Mouse (Mus musculus) midbrain, embryonic 16.5 days (tissue): ENCODE measurements around the gene Rad23a. TPM values are rescaled to one million over a fixed set of nuclear protein-coding genes. Genes with fewer than 3 reads are reported as not detected.

Experiments used
- ATAC-seq: fragments of 200-750 bp; cut with Nextera tagmentation; 2 replicates; pipeline ENCODE4 v1.8.0; 2017; ENCODE audit warnings: moderate TSS enrichment
- H3K27ac ChIP-seq: fragments of 300-500 bp; sonication (generic); 2 replicates; pipeline ENCODE4 v1.5.1; 2014; ENCODE audit warnings: mild to moderate bottlenecking, low read length, mixed read lengths
- H3K27me3 ChIP-seq: fragments of 300-500 bp; sonication (generic); 2 replicates; pipeline ENCODE4 v1.6.1; 2014; ENCODE audit warnings: low read depth, low read length, mixed read lengths; ENCODE audit not compliant: control insufficient read depth, insufficient read depth
- H3K36me3 ChIP-seq: fragments of 300-500 bp; sonication (generic); 2 replicates; pipeline ENCODE4 v1.6.1; 2014; ENCODE audit warnings: mild to moderate bottlenecking, low read length, moderate library complexity, mixed read lengths; ENCODE audit not compliant: control insufficient read depth, insufficient read depth
- H3K4me1 ChIP-seq: fragments of 300-500 bp; sonication (generic); 2 replicates; pipeline ENCODE4 v1.6.1; 2014; ENCODE audit warnings: mild to moderate bottlenecking, low read length, mixed read lengths; ENCODE audit not compliant: control insufficient read depth, insufficient read depth
- H3K4me2 ChIP-seq: fragments of 300-500 bp; sonication (generic); 2 replicates; pipeline ENCODE4 v1.6.1; 2014; ENCODE audit warnings: mild to moderate bottlenecking, low read length, mixed read lengths
- H3K4me3 ChIP-seq: fragments of 300-500 bp; sonication (generic); 2 replicates; pipeline ENCODE4 v1.5.1; 2014; ENCODE audit warnings: low read depth, mild to moderate bottlenecking, low read length, moderate library complexity, mixed read lengths
- H3K9ac ChIP-seq: fragments of 300-500 bp; sonication (generic); 2 replicates; pipeline ENCODE4 v1.6.1; 2014; ENCODE audit warnings: low read depth, low read length, mixed read lengths
- H3K9me3 ChIP-seq: fragments of 300-500 bp; sonication (generic); replicated peaks from 2 replicates; pipeline ENCODE4 v1.6.1; 2014; ENCODE audit warnings: mild to moderate bottlenecking, low read length, mixed read lengths; ENCODE audit not compliant: control insufficient read depth, poor library complexity, severe bottlenecking
- WGBS: fragments of 180-500 bp; shearing (Covaris S2); extraction: QIAGEN DNeasy Blood & Tissue Kit; methylation state at CpG from one replicate; pipeline ENCODE4 v1.1.7; 2014; 5-methylcytosine and 5-hydroxymethylcytosine counted together
- microRNA-seq: library from miRNA; unstranded; fragments of <30 nt; microRNA quantifications from one replicate; pipeline ENCODE4, GENCODE M21; 2017
- polyA plus RNA-seq: library from polyadenylated mRNA; unstranded; fragments of >200 nt; fragmentation: Nextera tagmentation; extraction: Ambion mirVana; gene quantifications from 2 replicates; pipeline ENCODE4 v1.2.1, GENCODE M21; 2015

Gene Rad23a
- polyA plus RNA-seq, 1 experiment from 2014 or later: 85.6 TPM

DNA sequence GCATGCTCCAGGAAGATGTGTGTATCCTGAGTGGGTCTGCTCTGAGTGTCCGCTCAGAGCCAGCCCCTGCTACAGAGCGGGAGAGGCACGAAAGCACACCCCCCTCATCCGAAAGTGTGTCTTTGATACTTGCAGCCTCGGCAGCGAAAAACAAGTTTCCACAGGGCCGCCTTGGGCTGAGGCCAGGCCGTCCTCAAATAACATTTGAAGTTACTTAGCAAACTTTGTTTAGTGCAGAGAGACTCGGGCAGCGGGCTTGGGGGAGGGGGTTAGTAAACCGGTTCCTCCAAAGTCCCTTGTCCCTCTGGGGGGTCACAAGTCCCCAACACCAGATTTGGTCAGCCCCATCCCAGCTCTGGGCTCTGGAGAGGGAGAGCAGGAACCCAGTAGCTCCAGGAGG is 51.6 kb downstream of the Rad23a start:
- no peak overlapping the region for H3K4me2 ChIP-seq
- no peaks in the 10 kb centered on the region for H3K36me3 ChIP-seq
- no peak overlapping the region for H3K9ac ChIP-seq
- 10% methylated on average over 11 of the region's 11 CpGs for WGBS
- H3K9me3 ChIP-seq: no peaks in the 10 kb centered on the region
- H3K27me3 ChIP-seq: peaks cover 52% of the 10 kb centered on the region
- ATAC-seq: no peak
- H3K27ac ChIP-seq: peak overlapping the region; percentile 15; the same call in 1 of the 2 replicates
- peaks cover 11% of the 10 kb centered on the region for H3K4me1 ChIP-seq
- H3K4me3 ChIP-seq: no peak overlapping the region

DNA sequence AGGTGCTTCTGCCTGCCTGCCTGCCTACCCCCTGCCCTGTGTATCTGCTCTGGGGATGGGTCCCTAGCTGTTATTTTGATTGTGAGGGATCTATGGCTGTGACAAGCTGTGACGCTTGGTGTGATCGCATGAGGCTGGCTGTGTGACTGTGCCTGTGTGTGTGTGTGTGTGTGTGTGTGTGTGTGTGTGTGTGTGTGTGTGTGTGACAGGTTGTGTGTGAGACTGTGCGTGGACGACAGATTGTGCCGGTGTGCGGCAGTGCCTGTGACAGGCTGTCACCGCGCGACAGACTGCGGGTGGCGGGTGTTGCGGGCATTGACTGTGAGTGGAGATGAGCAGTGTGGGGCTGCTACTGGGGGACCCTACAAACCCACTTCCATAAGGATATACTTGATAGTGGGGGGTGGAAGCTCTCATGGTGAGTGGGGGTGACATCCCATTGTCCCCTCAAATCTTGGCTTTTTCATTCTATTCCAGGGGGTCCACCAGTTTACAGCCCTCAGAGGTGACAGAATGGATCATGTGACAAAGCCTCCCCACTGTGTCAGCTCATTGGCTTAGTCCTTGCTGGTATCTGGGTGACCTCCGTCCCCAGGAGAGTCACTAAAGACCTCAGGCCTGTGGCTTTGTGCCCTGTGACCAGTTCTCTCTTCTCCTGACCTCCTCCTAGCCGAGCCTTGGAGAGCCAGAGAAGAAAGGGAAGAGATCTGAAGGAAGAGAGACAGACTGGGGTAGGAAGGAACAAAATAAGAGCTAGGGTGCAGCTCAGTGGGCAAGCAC is 52.8 kb downstream of the Rad23a start:
- no peaks in the 10 kb centered on the region for H3K9me3 ChIP-seq
- no peak overlapping the region for H3K9ac ChIP-seq
- no peak overlapping the region for H3K4me2 ChIP-seq
- no peak overlapping the region for H3K27ac ChIP-seq
- no peaks in the 10 kb centered on the region for H3K36me3 ChIP-seq
- peaks cover 9% of the 10 kb centered on the region for H3K4me1 ChIP-seq
- WGBS: 14% methylated on average over 13 of the region's 14 CpGs
- H3K27me3 ChIP-seq: peaks cover 52% of the 10 kb centered on the region
- ATAC-seq: no peak
- no peak overlapping the region for H3K4me3 ChIP-seq

GRCm38 (mm10) chr8:84786801-84787467 is 53.5 kb downstream of the Rad23a start:
- Histone ChIP-seq H3K27me3 (peaks cover 59% of the 10 kb centered on the region), H3K9ac (no peak overlapping the region), H3K4me1 (peaks cover 9% of the 10 kb centered on the region), H3K4me2 (no peak overlapping the region), H3K9me3 (no peaks in the 10 kb centered on the region), H3K36me3 (no peaks in the 10 kb centered on the region), H3K27ac (peak overlapping the region; percentile 36), H3K4me3 (no peak overlapping the region)
- WGBS: 10% methylated on average over 11 of the region's 11 CpGs
- no peak for ATAC-seq

DNA sequence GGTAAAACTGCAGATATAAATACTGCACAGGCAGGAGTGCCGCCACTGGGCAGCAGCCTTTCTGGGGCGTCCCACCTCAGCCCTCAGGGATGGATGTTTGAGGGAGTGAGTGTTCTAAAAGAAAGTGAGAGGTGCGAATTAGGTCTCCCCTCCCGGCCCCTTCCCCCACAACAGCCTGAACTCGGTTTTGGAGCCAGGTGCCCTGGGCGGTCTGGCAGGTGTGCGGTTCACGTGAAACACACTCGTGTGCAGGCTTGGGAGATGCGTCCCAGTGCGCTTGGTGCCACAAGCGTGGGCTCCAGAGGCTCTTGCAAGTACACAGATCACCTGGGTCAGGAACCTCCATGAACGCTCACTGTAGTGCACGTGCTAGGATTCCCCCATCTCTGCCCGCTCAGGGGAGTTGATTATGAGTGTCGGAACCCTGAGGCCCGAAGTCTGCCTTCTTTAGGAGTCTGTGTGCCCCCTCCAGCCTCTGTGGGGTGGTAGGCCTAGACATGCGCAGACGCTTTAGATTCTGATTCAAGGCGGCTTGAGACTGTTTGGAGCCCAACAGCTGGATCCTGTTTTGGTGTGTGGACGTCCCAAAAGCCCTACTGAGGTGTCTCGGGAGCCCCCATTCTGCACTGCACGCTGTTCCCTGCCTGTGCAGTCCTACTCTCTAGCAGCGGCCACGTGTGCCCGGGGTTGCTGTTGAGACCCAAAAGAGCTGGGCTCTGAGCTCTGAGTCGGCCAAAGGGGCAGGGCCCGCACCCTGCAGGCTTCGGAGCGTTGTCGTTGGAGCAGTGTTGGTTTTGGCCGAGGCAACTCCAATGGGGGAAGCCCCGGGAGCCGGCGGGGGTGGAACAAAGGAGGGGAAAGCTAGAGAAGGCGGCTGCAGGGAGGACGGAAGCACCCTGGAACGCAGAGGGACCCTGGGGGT is 54.4 kb downstream of the Rad23a start:
- peaks cover 9% of the 10 kb centered on the region for H3K4me1 ChIP-seq
- peak; percentile 26; the same call in 1 of the 2 replicates for ATAC-seq

GRCm38 (mm10) chr8:84785506-84785755 is 55.0 kb downstream of the Rad23a start:
- peaks cover 9% of the 10 kb centered on the region for H3K4me1 ChIP-seq
- WGBS: 12% methylated on average over 11 of the region's 11 CpGs
- no peak for ATAC-seq
- no peak overlapping the region for H3K4me3 ChIP-seq
- no peaks in the 10 kb centered on the region for H3K9me3 ChIP-seq
- H3K27ac ChIP-seq: no peak overlapping the region
- H3K4me2 ChIP-seq: no peak overlapping the region; the same call in 1 of the 2 replicates
- H3K9ac ChIP-seq: no peak overlapping the region
- peaks cover 66% of the 10 kb centered on the region for H3K27me3 ChIP-seq
- no peaks in the 10 kb centered on the region for H3K36me3 ChIP-seq

More for the DNA sequence above, 54.4 kb downstream of the Rad23a start:
- Histone ChIP-seq H3K27ac (peak overlapping the region; percentile 36), H3K9me3 (no peaks in the 10 kb centered on the region), H3K4me2 (peak overlapping the region; percentile 9; the same call in 1 of the 2 replicates), H3K9ac (0 out of 2 replicates have a peak overlapping the region, but pooled peaks have one; percentile 26), H3K4me3 (no peak overlapping the region), H3K27me3 (peaks cover 69% of the 10 kb centered on the region), H3K36me3 (no peaks in the 10 kb centered on the region)
- WGBS: 5% methylated on average over 38 of the region's 38 CpGs

GRCm38 (mm10) chr8:84784681-84785505 is 55.6 kb downstream of the Rad23a start:
- peak overlapping the region; percentile 12 for H3K4me3 ChIP-seq
- no peak for ATAC-seq
- no peaks in the 10 kb centered on the region for H3K9me3 ChIP-seq
- peaks cover 9% of the 10 kb centered on the region for H3K4me1 ChIP-seq
- peak overlapping the region; percentile 16; the same call in 1 of the 2 replicates for H3K9ac ChIP-seq
- no peak overlapping the region for H3K27ac ChIP-seq
- peaks cover 61% of the 10 kb centered on the region for H3K27me3 ChIP-seq
- H3K4me2 ChIP-seq: peak overlapping the region; percentile 44
- 2% methylated on average over 48 of the region's 48 CpGs for WGBS
- no peaks in the 10 kb centered on the region for H3K36me3 ChIP-seq

Small RNAs within 50 kb of the gene (microRNA-seq; reads per million reads assigned to microRNA genes)
- 2.4 reads per million, percentile 10 among the genes with 10 or more reads in this experiment for gene Mir7069

Other genes with a start within 250 kb of the Rad23a start
- gene Ier2, start 177.8 kb downstream of the Rad23a start, polyA plus RNA-seq: 13.0 and 16.3 TPM in 2 replicates
- 59.0 and 68.1 TPM in 2 replicates for gene Trmt1, start 154.4 kb downstream of the Rad23a start, polyA plus RNA-seq
- gene Nacc1, start 152.8 kb downstream of the Rad23a start, polyA plus RNA-seq: 13.0 and 14.2 TPM in 2 replicates
- 2.2 and 3.1 TPM in 2 replicates for gene Lyl1, start 139.2 kb downstream of the Rad23a start, polyA plus RNA-seq
- 0.80 and 1.1 TPM in 2 replicates for gene G430095P16Rik, start 117.7 kb downstream of the Rad23a start, polyA plus RNA-seq
- 44.1 and 55.4 TPM in 2 replicates for gene Nfix, start 40.3 kb downstream of the Rad23a start, polyA plus RNA-seq
- gene Dand5, start 17.8 kb downstream of the Rad23a start, polyA plus RNA-seq: 11.7 and 12.4 TPM in 2 replicates
- 35.0 and 37.4 TPM in 2 replicates for gene Gadd45gip1, start 9.1 kb downstream of the Rad23a start, polyA plus RNA-seq
- 662 and 691 TPM in 2 replicates for gene Calr, start 6.3 kb upstream of the Rad23a start, polyA plus RNA-seq
- gene Farsa, start 16.3 kb upstream of the Rad23a start, polyA plus RNA-seq: 108 and 113 TPM in 2 replicates
- gene Syce2, start 31.4 kb upstream of the Rad23a start, polyA plus RNA-seq: 27.7 and 33.2 TPM in 2 replicates
- 33.4 and 36.9 TPM in 2 replicates for gene Gcdh, start 53.3 kb upstream of the Rad23a start, polyA plus RNA-seq
- gene Klf1, start 61.3 kb upstream of the Rad23a start, polyA plus RNA-seq: 0.28 and 0.98 TPM in 2 replicates
- 5.0 and 6.1 TPM in 2 replicates for gene Dnase2a, start 67.9 kb upstream of the Rad23a start, polyA plus RNA-seq
- 85.7 and 86.1 TPM in 2 replicates for gene Mast1, start 96.7 kb upstream of the Rad23a start, polyA plus RNA-seq
- 2.8 and 3.3 TPM in 2 replicates for gene Rtbdn, start 106.3 kb upstream of the Rad23a start, polyA plus RNA-seq
- gene Gm49661, start 128.8 kb upstream of the Rad23a start, polyA plus RNA-seq: not detected in 2 replicates
- 1,134 and 1,161 TPM in 2 replicates for gene Prdx2, start 128.9 kb upstream of the Rad23a start, polyA plus RNA-seq
- gene Rnaseh2a, start 129.1 kb upstream of the Rad23a start, polyA plus RNA-seq: 47.9 and 51.3 TPM in 2 replicates
- 5.3 TPM in 2 replicates for gene Junb, start 138.1 kb upstream of the Rad23a start, polyA plus RNA-seq
- gene Hook2, start 149.9 kb upstream of the Rad23a start, polyA plus RNA-seq: 39.3 and 43.8 TPM in 2 replicates
- not detected in 2 replicates for gene Best2, start 173.9 kb upstream of the Rad23a start, polyA plus RNA-seq
- 148 and 149 TPM in 2 replicates for gene Asna1, start 184.6 kb upstream of the Rad23a start, polyA plus RNA-seq
- gene Trir, start 186.2 kb upstream of the Rad23a start, polyA plus RNA-seq: 114 and 120 TPM in 2 replicates
- 65.1 and 73.5 TPM in 2 replicates for gene Tnpo2, start 196.2 kb upstream of the Rad23a start, polyA plus RNA-seq
- 79.5 and 93.5 TPM in 2 replicates for gene Fbxw9, start 219.4 kb upstream of the Rad23a start, polyA plus RNA-seq
- gene Gm5741, start 227.3 kb upstream of the Rad23a start, polyA plus RNA-seq: 1.7 and 3.3 TPM in 2 replicates
- gene Dhps, start 231.1 kb upstream of the Rad23a start, polyA plus RNA-seq: 114 and 120 TPM in 2 replicates
- 129 and 133 TPM in 2 replicates for gene Wdr83os, start 240.1 kb upstream of the Rad23a start, polyA plus RNA-seq
- 57.5 and 57.9 TPM in 2 replicates for gene Wdr83, start 240.6 kb upstream of the Rad23a start, polyA plus RNA-seq
- 18.1 and 18.2 TPM in 2 replicates for gene Man2b1, start 242.6 kb upstream of the Rad23a start, polyA plus RNA-seq